Mouse (Mus musculus): ENCODE results near the gene Mxi1. TPM values are rescaled to one million over a fixed set of nuclear protein-coding genes. Genes with fewer than 3 reads are reported as not detected.

Mxi1 gene
- polyA plus RNA-seq, 1 experiment from 2014 or later = 26.7 TPM

DNA sequence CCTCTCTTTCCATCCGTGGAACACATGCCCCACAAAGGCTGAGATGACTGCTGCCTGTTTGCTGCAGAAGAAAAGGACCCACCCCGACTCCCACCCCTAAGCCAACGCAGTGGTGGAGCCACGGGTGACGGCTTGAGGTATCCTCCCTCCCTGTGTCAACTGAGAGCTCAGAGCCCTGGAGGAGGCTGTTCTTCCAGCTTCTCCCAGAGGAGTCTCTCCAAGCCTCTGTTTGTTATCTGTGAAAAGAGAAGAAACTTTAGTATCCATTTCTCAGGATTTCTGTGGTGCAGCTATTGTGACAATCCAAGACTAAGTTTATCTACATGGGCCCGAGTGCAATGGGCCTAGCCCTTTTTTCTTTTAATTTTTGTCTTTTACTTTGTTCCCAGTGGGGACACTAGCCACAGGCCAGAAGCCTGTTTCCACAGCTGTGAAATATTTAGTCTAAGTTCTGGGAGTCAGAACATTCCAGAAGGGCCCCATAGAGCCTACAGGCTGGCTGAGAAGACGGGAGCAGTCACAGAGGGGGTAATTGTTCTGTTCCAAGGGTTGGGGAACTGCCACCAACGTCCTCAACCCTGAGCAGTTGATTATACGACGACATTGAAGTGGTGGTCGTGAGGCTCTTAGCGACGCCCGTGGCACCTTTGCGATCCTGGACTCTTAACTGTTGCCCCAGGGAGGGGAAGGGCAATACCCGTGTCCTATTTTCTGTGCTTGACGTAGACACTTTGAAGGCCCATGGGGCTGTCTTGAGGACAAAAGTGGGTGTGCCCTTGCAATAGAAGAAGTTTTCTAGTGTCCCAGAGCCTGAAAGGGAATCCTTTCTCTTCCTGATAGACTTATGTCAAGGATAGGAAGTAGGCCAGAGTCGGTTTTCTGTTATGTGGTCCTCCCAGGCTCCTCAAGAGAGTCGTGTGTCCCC, 31.6 kb upstream of the Mxi1 start:
- no peaks in the 10 kb centered on the region for H3K27me3 ChIP-seq
- H3K4me1 ChIP-seq = peaks cover 13% of the 10 kb centered on the region
- H3K9ac ChIP-seq = no peak overlapping the region
- WGBS = 76% methylated on average over 19 of the region's 19 CpGs
- H3K9me3 ChIP-seq (replicated peaks) = no peaks in the 10 kb centered on the region
- H3K4me3 ChIP-seq = no peak overlapping the region
- H3K4me2 ChIP-seq = no peak overlapping the region
- no peak overlapping the region for H3K27ac ChIP-seq
- H3K36me3 ChIP-seq (ENCODE audit: poor library complexity, severe bottlenecking) = no peaks in the 10 kb centered on the region
- no peak for ATAC-seq

- WGBS = 89% methylated on average over 8 of the region's 8 CpGs
- no peaks in the 10 kb centered on the region for H3K36me3 ChIP-seq (ENCODE audit: poor library complexity, severe bottlenecking)
These were observed 30.1 kb upstream of the Mxi1 start for GRCm38 (mm10) chr19:53280254-53280653.

GRCm38 (mm10) chr19:53282571-53282970, 27.7 kb upstream of the Mxi1 start:
- Histone ChIP-seq H3K4me1 (peaks cover 32% of the 10 kb centered on the region), H3K4me3 (no peak overlapping the region), H3K27me3 (no peaks in the 10 kb centered on the region), H3K9ac (no peak overlapping the region), H3K27ac (no peak overlapping the region), H3K4me2 (peak overlapping the region; percentile 29), H3K9me3 (replicated peaks) (no peaks in the 10 kb centered on the region), H3K36me3 (ENCODE audit: poor library complexity, severe bottlenecking) (no peaks in the 10 kb centered on the region)
- WGBS = 22% methylated on average over 10 of the region's 10 CpGs
- ATAC-seq = no peak; the same call in 1 of the 2 replicates

More at GRCm38 (mm10) chr19:53280254-53280653, 30.1 kb upstream of the Mxi1 start:
- no peak overlapping the region for H3K4me3 ChIP-seq
- H3K4me2 ChIP-seq = no peak overlapping the region
- ATAC-seq = no peak
- no peaks in the 10 kb centered on the region for H3K9me3 ChIP-seq (replicated peaks)
- H3K27me3 ChIP-seq = no peaks in the 10 kb centered on the region
- H3K27ac ChIP-seq = no peak overlapping the region
- H3K4me1 ChIP-seq = peaks cover 28% of the 10 kb centered on the region
- no peak overlapping the region for H3K9ac ChIP-seq

GRCm38 (mm10) chr19:53283742-53284141, 26.6 kb upstream of the Mxi1 start:
- WGBS = 81% methylated on average over 7 of the region's 7 CpGs
- H3K27ac ChIP-seq = no peak overlapping the region
- H3K36me3 ChIP-seq (ENCODE audit: poor library complexity, severe bottlenecking) = no peaks in the 10 kb centered on the region
- no peak for ATAC-seq
- no peak overlapping the region for H3K9ac ChIP-seq
- H3K4me3 ChIP-seq = no peak overlapping the region
- no peaks in the 10 kb centered on the region for H3K27me3 ChIP-seq
- H3K4me1 ChIP-seq = peaks cover 32% of the 10 kb centered on the region
- H3K4me2 ChIP-seq = no peak overlapping the region
- H3K9me3 ChIP-seq (replicated peaks) = no peaks in the 10 kb centered on the region

- Histone ChIP-seq H3K4me3 (no peak overlapping the region), H3K4me2 (peak overlapping the region; percentile 42), H3K9me3 (replicated peaks) (no peaks in the 10 kb centered on the region), H3K4me1 (peaks cover 32% of the 10 kb centered on the region), H3K27ac (peak overlapping the region; percentile 75), H3K36me3 (ENCODE audit: poor library complexity, severe bottlenecking) (no peaks in the 10 kb centered on the region), H3K9ac (peak overlapping the region; percentile 47; the same call in 1 of the 2 replicates), H3K27me3 (no peaks in the 10 kb centered on the region)
- peak; percentile 93 for ATAC-seq
- WGBS = 20% methylated on average over 20 of the region's 20 CpGs
These were observed 25.8 kb upstream of the Mxi1 start for GRCm38 (mm10) chr19:53284268-53285208.

- ATAC-seq = no peak
- no peaks in the 10 kb centered on the region for H3K27me3 ChIP-seq
- no peak overlapping the region for H3K4me3 ChIP-seq
- H3K36me3 ChIP-seq (ENCODE audit: poor library complexity, severe bottlenecking) = no peaks in the 10 kb centered on the region
- no peak overlapping the region for H3K27ac ChIP-seq
- H3K9ac ChIP-seq = no peak overlapping the region
- no peak overlapping the region for H3K4me2 ChIP-seq
- H3K4me1 ChIP-seq = no peaks in the 10 kb centered on the region
- no peaks in the 10 kb centered on the region for H3K9me3 ChIP-seq (replicated peaks)
- 80% methylated on average over 23 of the region's 23 CpGs for WGBS
These were observed 13.7 kb upstream of the Mxi1 start for GRCm38 (mm10) chr19:53296331-53297254.

- Histone ChIP-seq H3K9ac (no peak overlapping the region), H3K36me3 (ENCODE audit: poor library complexity, severe bottlenecking) (no peaks in the 10 kb centered on the region), H3K9me3 (replicated peaks) (no peaks in the 10 kb centered on the region), H3K4me3 (no peak overlapping the region), H3K4me1 (no peaks in the 10 kb centered on the region), H3K27me3 (no peaks in the 10 kb centered on the region), H3K27ac (no peak overlapping the region), H3K4me2 (no peak overlapping the region)
- WGBS = 55% methylated on average over 17 of the region's 17 CpGs
- ATAC-seq = no peak
These were observed 11.0 kb upstream of the Mxi1 start for GRCm38 (mm10) chr19:53299156-53299828.

GRCm38 (mm10) chr19:53299829-53300181, 10.5 kb upstream of the Mxi1 start:
- Histone ChIP-seq H3K4me2 (no peak overlapping the region), H3K9ac (no peak overlapping the region), H3K36me3 (ENCODE audit: poor library complexity, severe bottlenecking) (no peaks in the 10 kb centered on the region), H3K27me3 (no peaks in the 10 kb centered on the region), H3K4me1 (no peaks in the 10 kb centered on the region), H3K4me3 (no peak overlapping the region), H3K27ac (no peak overlapping the region), H3K9me3 (replicated peaks) (no peaks in the 10 kb centered on the region)
- WGBS = 85% methylated on average over 4 of the region's 4 CpGs
- no peak for ATAC-seq

DNA sequence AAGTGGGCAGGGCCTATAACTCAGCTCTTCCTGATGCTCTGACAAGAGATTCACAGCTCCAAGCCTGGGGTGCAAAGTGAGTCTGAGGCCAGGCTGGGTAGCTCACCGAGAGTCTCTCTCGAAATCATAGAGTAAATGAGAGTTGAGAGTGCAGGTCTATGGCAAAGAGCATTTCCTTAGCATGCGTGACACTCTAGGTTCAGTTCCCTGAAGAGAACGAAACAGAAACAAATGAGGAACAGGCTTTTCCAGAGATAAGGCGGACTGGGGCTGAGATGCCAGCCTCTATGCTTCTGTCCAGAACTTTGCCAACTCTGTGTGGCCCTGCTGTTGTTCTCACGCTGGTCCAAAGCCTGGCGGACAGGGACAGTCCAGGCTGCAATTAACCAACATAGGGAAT, 6.9 kb upstream of the Mxi1 start:
- ATAC-seq = no peak
- 91% methylated on average over 7 of the region's 7 CpGs for WGBS
- Histone ChIP-seq H3K4me1 (peaks cover 9% of the 10 kb centered on the region), H3K36me3 (ENCODE audit: poor library complexity, severe bottlenecking) (no peaks in the 10 kb centered on the region), H3K4me3 (no peak overlapping the region), H3K27ac (no peak overlapping the region), H3K9ac (no peak overlapping the region), H3K27me3 (no peaks in the 10 kb centered on the region), H3K4me2 (no peak overlapping the region), H3K9me3 (replicated peaks) (no peaks in the 10 kb centered on the region)

GRCm38 (mm10) chr19:53305621-53306020, 4.7 kb upstream of the Mxi1 start:
- Histone ChIP-seq H3K9me3 (replicated peaks) (no peaks in the 10 kb centered on the region), H3K4me2 (no peak overlapping the region), H3K9ac (no peak overlapping the region), H3K4me1 (peaks cover 15% of the 10 kb centered on the region), H3K4me3 (no peak overlapping the region), H3K27ac (no peak overlapping the region), H3K27me3 (no peaks in the 10 kb centered on the region), H3K36me3 (ENCODE audit: poor library complexity, severe bottlenecking) (no peaks in the 10 kb centered on the region)
- no peak for ATAC-seq
- WGBS = 88% methylated on average over 8 of the region's 8 CpGs

DNA sequence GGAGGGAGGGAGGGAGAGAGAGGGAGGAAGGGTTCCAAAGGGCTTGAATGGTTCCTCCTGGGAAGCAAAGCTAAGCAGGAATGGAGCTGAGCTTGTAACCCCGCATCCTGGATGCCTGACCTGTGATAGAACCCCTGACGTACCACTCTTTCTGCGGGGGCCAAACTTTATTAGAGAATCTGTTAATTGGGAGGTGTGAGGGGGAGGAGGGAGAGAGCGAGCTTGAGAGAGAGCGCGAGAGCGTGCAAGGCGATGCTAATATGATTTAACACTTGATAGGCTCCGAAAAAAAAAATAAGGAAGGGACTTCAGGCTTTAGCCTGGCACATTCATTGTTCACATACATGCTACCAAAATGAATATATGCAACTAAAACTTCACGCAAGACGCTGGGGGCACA, 3.6 kb upstream of the Mxi1 start:
- 6% methylated on average over 11 of the region's 11 CpGs for WGBS
- H3K4me2 ChIP-seq = peak overlapping the region; percentile 42
- H3K36me3 ChIP-seq (ENCODE audit: poor library complexity, severe bottlenecking) = no peaks in the 10 kb centered on the region
- H3K27ac ChIP-seq = peak overlapping the region; percentile 19; the same call in 1 of the 2 replicates
- no peak for ATAC-seq
- no peaks in the 10 kb centered on the region for H3K27me3 ChIP-seq
- H3K4me1 ChIP-seq = peaks cover 15% of the 10 kb centered on the region
- H3K9ac ChIP-seq = no peak overlapping the region
- no peaks in the 10 kb centered on the region for H3K9me3 ChIP-seq (replicated peaks)
- no peak overlapping the region for H3K4me3 ChIP-seq
